Mouse (Mus musculus) midbrain, embryonic 11.5 days (tissue): ENCODE measurements around the gene Gimap4. TPM values are rescaled to one million over a fixed set of nuclear protein-coding genes. Genes with fewer than 3 reads are reported as not detected.

Experiments used
- ATAC-seq: fragments of 200-750 bp; cut with Nextera tagmentation; 2 replicates; pipeline ENCODE4 v1.8.0; 2017; ENCODE audit warnings: moderate TSS enrichment, moderate library complexity; ENCODE audit not compliant: low FRiP score
- DNase-seq: peaks from one replicate; pipeline ENCODE4 v3.0.0; 2015; ENCODE audit warnings: low spot score; ENCODE audit errors: missing footprints
- H3K27ac ChIP-seq: fragments of 300-500 bp; sonication (generic); 2 replicates; pipeline ENCODE4 v1.5.1; 2014; ENCODE audit warnings: low read depth, low read length
- H3K27me3 ChIP-seq: fragments of 300-500 bp; sonication (generic); 2 replicates; pipeline ENCODE4 v1.6.1; 2014; ENCODE audit warnings: mild to moderate bottlenecking, low read length, moderate library complexity, mixed read lengths; ENCODE audit not compliant: control insufficient read depth, insufficient read depth
- H3K36me3 ChIP-seq: fragments of 300-500 bp; sonication (generic); 2 replicates; pipeline ENCODE4 v1.6.1; 2014; ENCODE audit warnings: mild to moderate bottlenecking, low read length, moderate library complexity, mixed read lengths; ENCODE audit not compliant: control insufficient read depth, insufficient read depth
- H3K4me1 ChIP-seq: fragments of 300-500 bp; sonication (generic); 2 replicates; pipeline ENCODE4 v1.6.1; 2014; ENCODE audit warnings: low read length; ENCODE audit not compliant: control insufficient read depth, insufficient read depth
- H3K4me2 ChIP-seq: fragments of 300-500 bp; sonication (generic); 2 replicates; pipeline ENCODE4 v1.6.1; 2014; ENCODE audit warnings: mild to moderate bottlenecking, moderate library complexity
- H3K4me3 ChIP-seq: fragments of 300-500 bp; sonication (generic); 2 replicates; pipeline ENCODE4 v1.5.1; 2014; ENCODE audit warnings: low read depth, low read length
- H3K9ac ChIP-seq: fragments of 300-500 bp; sonication (generic); 2 replicates; pipeline ENCODE4 v1.6.1; 2014; ENCODE audit warnings: low read length
- H3K9me3 ChIP-seq: fragments of 300-500 bp; sonication (generic); 2 replicates; pipeline ENCODE4 v1.6.1; 2016; ENCODE audit warnings: low read length; ENCODE audit not compliant: control insufficient read depth
- WGBS: fragments of 180-500 bp; shearing (Covaris S2); extraction: QIAGEN DNeasy Blood & Tissue Kit; methylation state at CpG from one replicate; pipeline ENCODE4 v1.1.7; 2014; 5-methylcytosine and 5-hydroxymethylcytosine counted together
- polyA plus RNA-seq: library from polyadenylated mRNA; unstranded; fragments of >200 nt; fragmentation: Nextera tagmentation; extraction: Ambion mirVana; gene quantifications from 2 replicates; pipeline ENCODE4 v1.2.1, GENCODE M21; 2014

Gimap4 gene
- polyA plus RNA-seq, 1 experiment from 2014 or later = 4.8 TPM

DNA sequence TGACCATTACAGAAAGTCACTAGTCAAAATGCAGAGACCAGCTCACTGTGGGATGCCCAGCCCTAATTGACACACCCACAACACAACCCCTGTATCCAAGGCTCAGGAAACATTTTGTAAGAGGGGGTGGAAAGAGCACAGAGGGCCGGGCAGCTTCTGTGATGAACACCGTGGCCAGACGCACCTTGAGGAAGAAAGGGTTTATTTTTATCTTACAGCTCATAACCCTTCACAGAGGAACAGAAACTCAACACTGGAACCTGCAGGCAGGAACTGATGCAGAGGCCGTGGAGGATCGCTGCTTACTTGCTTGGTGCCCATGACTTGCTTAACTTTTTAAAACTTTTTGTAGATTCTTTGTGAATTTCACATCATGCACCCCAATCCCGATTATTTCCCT, 8.6 kb downstream of the Gimap4 start:
- H3K27ac ChIP-seq = no peak overlapping the region
- no peaks in the 10 kb centered on the region for H3K27me3 ChIP-seq
- no peak overlapping the region for H3K4me2 ChIP-seq
- no peak overlapping the region for H3K4me3 ChIP-seq
- no peaks in the 10 kb centered on the region for H3K4me1 ChIP-seq
- no peak for DNase-seq
- no peaks in the 10 kb centered on the region for H3K36me3 ChIP-seq
- WGBS = 90% methylated on average over 6 of the region's 6 CpGs
- H3K9ac ChIP-seq = no peak overlapping the region
- no peak for ATAC-seq
- H3K9me3 ChIP-seq = no peaks in the 10 kb centered on the region

DNA sequence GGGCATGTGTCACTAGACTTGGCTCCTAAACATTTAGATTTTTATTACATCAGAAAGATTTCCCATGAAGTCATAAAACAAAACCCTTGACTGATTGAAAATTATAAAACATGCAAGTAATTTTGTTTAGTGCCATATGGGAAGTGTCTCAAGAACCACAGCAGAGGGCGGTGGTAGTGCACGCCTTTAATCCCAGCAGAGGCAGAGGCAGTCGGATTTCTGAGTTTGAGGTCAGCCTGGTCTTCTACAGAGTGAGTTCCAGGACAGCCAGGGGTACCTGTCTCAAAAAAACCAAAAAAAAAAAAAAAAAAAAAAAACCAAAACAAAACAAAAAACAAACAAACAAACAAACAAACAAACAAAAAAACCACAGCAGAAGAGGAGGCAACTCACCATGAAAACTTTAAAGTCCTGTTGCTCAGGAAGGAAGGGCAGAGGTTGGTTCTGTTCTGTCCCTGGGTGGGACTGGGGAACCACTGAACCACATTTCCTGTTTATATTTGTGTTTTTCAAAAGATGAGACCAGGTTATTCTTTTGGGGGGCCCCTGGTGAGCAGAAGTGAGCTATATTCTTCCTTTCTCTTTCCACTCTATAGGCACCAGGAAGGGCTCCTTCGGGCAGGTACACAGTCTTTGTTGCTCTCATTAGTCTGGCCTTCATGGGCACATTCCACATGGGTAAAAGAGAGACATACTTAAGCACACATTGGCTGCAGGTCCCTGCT, 12.6 kb downstream of the Gimap4 start:
- Histone ChIP-seq H3K4me3 (no peak overlapping the region), H3K4me1 (no peaks in the 10 kb centered on the region), H3K9me3 (no peaks in the 10 kb centered on the region), H3K9ac (no peak overlapping the region), H3K36me3 (no peaks in the 10 kb centered on the region), H3K27ac (no peak overlapping the region), H3K4me2 (no peak overlapping the region), H3K27me3 (no peaks in the 10 kb centered on the region)
- DNase-seq = no peak
- no peak for ATAC-seq
- WGBS = 81% methylated on average over 4 of the region's 4 CpGs

DNA sequence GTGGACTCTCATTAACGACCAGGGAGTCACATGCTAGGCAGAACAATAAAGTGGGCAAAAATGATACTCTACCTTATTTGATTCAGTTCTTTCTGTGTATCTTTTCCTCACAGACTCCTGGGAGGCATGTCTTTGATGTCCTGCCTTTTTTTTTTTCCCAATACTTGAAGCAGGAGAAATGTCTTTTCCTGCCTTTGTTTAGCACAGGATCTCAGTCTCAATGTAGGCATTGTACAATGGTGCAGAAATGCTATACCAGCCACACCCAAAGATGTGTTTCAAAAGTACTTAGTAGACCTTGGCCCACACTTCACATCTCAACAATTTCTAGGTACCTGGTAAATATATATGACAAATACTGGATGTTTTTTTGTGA, 13.2 kb downstream of the Gimap4 start:
- Histone ChIP-seq H3K4me2 (no peak overlapping the region), H3K9ac (no peak overlapping the region), H3K27ac (no peak overlapping the region), H3K9me3 (no peaks in the 10 kb centered on the region), H3K4me3 (no peak overlapping the region), H3K36me3 (no peaks in the 10 kb centered on the region), H3K27me3 (no peaks in the 10 kb centered on the region), H3K4me1 (no peaks in the 10 kb centered on the region)
- 73% methylated on average over 1 of the region's 1 CpGs for WGBS
- DNase-seq = no peak
- no peak for ATAC-seq

DNA sequence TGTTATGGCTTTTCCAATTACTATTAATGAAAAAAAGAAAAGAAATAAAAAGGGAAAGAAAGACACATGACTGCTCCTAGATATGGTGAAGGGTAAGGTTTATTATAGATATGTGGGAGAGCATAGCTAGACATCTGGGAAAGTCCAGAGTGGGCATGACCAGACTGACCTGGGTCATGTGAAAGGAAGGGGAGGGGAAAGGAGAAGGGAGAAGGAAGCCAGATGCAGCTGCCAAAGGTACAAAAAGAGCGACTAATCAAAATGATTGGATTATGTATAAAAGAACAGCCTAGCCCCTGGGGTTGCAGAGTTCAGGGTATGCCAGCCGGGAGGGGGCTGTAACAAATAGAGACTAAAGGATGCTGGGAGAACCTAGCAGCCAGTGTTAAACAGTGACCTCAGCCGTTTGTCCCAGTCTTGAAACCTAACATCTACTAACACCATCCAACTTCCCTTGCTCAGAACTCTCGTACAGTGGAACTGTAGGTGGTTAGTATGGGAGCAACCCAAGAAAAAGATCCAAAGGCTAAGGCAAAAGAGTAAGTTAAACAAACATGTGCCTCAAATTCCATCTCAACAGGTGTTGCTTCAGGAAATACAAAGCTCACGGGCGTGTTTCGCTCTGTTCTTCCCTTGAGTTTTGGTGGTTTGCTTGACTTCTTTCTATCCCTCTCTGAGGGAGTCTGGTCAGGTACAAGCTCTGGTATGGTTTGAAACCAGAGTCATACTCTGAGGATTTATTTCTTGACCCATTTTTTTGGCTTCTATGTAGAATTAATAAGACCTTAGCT, 13.9 kb downstream of the Gimap4 start:
- Histone ChIP-seq H3K9me3 (no peaks in the 10 kb centered on the region), H3K4me2 (no peak overlapping the region)

DNA sequence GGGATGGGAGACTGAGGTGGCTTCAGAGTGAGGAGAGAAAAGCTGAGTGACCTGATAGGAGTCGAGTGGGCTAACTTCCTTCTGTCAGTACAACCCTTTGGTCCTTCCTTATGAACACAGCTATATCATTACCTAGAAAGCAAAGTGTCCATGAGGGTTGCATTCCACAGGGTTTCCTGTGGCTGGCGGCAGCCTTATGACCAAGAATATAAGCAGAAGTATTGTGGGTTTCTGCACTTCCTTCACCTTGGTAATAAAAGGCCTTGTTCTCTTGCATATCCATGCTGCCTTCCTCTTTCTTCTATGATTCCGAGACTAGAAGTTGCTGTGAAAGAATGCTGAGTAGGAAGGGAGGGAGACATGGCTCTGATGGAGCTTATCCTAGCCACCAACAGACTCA, 14.5 kb downstream of the Gimap4 start:
- Histone ChIP-seq H3K4me1 (no peaks in the 10 kb centered on the region), H3K4me2 (no peak overlapping the region), H3K27ac (no peak overlapping the region), H3K4me3 (no peak overlapping the region), H3K36me3 (no peaks in the 10 kb centered on the region), H3K9ac (no peak overlapping the region), H3K9me3 (no peaks in the 10 kb centered on the region), H3K27me3 (no peaks in the 10 kb centered on the region)
- no peak for ATAC-seq
- DNase-seq = no peak
- WGBS = 89% methylated on average over 3 of the region's 3 CpGs

More for the DNA sequence above, 13.9 kb downstream of the Gimap4 start:
- DNase-seq = no peak
- Histone ChIP-seq H3K27me3 (no peaks in the 10 kb centered on the region), H3K27ac (no peak overlapping the region), H3K4me3 (no peak overlapping the region), H3K4me1 (no peaks in the 10 kb centered on the region), H3K9ac (no peak overlapping the region), H3K36me3 (no peaks in the 10 kb centered on the region)
- ATAC-seq = no peak
- WGBS = 78% methylated on average over 7 of the region's 7 CpGs

DNA sequence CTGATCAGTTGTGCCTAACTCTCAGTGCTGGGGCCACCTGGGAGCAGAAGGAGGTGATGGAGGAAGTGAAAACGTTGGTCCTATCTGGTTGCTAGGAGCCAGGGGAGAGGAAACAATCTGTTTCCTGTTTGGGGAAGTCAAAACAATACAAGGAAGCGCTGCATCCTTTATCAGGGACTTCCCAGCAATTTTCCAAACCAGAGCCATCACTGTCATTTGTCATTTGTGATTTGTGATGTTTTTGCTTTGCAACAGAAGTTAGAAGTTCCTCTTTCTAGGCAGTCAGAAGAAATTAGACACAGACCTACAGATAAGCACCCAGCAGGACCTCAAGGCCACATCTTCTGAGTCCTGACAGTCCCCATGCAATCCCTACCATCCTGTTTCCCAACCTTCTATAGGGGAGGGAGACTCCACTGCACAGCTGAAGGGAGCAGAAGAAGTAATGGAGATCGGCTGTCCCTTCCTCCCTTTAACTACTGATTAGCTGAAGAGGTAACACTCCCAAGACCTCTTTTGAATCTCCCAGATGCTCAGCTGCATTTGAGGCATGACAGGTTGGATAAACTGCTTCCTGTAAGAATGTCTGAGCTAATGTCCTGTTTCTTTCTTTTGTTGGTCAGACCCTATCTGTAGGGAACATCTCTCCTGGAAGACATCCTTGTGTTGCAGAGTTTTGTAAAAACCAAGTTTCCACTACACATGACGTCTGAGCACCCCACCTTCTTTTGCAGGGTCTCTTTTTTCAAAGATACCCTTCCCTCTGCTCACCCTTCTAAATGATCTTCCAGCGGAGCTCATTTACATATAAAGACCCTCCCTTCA, 16.1 kb downstream of the Gimap4 start:
- H3K4me1 ChIP-seq = no peaks in the 10 kb centered on the region
- H3K4me3 ChIP-seq = no peak overlapping the region
- DNase-seq (no peak), ATAC-seq (no peak)
- no peak overlapping the region for H3K4me2 ChIP-seq
- H3K27ac ChIP-seq = no peak overlapping the region
- no peaks in the 10 kb centered on the region for H3K36me3 ChIP-seq
- H3K27me3 ChIP-seq = no peaks in the 10 kb centered on the region
- 61% methylated on average over 5 of the region's 5 CpGs for WGBS
- no peaks in the 10 kb centered on the region for H3K9me3 ChIP-seq
- H3K9ac ChIP-seq = no peak overlapping the region

DNA sequence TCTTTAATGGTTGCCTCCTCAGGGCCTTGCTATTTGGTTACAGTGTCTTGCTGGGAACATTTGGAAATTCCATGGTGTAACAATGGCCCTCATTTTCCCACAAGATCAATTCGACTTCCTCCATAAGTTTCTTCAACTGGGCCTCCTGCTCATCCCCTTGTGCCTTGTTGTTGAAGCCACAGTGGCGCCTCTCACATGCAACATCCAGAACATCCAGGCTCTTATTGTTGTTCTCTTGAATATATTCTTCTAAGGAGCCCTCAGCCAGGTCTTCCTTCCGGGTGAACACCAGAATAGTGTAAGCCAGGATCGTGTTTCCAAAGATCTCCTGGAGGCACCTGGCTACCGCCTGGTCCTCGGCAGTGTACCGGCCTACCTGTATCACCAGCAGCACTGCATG, 17.8 kb downstream of the Gimap4 start:
- H3K36me3 ChIP-seq = no peaks in the 10 kb centered on the region
- no peak for ATAC-seq
- no peaks in the 10 kb centered on the region for H3K27me3 ChIP-seq
- no peak overlapping the region for H3K9ac ChIP-seq
- DNase-seq = no peak
- no peak overlapping the region for H3K4me3 ChIP-seq
- no peak overlapping the region for H3K4me2 ChIP-seq
- no peaks in the 10 kb centered on the region for H3K9me3 ChIP-seq
- 88% methylated on average over 7 of the region's 7 CpGs for WGBS
- no peak overlapping the region for H3K27ac ChIP-seq
- no peaks in the 10 kb centered on the region for H3K4me1 ChIP-seq

DNA sequence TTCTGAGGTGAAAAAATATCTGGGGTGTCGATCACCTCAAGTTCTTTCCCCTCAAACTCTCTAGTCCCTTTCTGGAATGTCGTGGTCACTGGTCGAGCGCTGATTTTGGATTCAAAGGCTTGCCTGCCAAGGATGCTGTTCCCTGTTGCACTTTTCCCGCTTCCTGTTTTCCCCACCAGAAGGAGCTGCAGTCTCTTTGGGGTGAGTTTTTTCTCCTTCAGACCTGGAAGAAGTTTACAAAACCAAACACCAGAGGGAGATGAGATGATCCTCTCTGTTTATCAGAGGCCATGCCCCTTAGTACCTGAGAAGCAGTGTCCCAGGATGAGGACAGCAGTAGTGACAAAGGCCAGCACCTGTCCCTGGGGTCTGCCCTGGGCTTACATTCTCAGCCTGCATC, 18.3 kb downstream of the Gimap4 start:
- no peak overlapping the region for H3K27ac ChIP-seq
- no peak overlapping the region for H3K4me3 ChIP-seq
- H3K4me2 ChIP-seq = no peak overlapping the region
- no peak overlapping the region for H3K9ac ChIP-seq
- no peaks in the 10 kb centered on the region for H3K9me3 ChIP-seq
- H3K36me3 ChIP-seq = no peaks in the 10 kb centered on the region
- DNase-seq (no peak), ATAC-seq (no peak)
- H3K27me3 ChIP-seq = no peaks in the 10 kb centered on the region
- H3K4me1 ChIP-seq = no peaks in the 10 kb centered on the region
- 81% methylated on average over 5 of the region's 5 CpGs for WGBS

DNA sequence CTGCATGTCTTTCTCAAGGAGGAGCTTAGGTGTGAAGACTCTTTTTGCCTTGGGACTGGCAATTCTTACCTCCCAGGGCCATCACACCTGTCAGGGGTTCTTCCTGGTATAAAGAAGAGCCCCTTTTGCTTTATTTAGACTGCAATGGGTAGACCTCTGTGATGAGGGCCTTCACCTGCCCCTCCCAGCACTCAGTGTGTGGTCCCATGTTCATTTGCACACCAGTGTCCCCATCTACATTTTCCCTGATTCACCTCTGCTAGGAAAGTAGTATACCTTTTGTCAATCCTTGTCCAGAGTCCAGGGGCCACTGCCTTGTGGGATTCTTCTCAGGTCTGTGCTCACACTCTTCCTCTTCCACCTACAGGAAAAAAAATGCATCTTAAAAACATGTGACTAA, 19.8 kb downstream of the Gimap4 start:
- no peak overlapping the region for H3K4me2 ChIP-seq
- H3K27ac ChIP-seq = no peak overlapping the region
- no peaks in the 10 kb centered on the region for H3K4me1 ChIP-seq
- ATAC-seq (no peak), DNase-seq (no peak)
- no peaks in the 10 kb centered on the region for H3K9me3 ChIP-seq
- no peak overlapping the region for H3K9ac ChIP-seq
- no peaks in the 10 kb centered on the region for H3K27me3 ChIP-seq
- no peaks in the 10 kb centered on the region for H3K36me3 ChIP-seq
- H3K4me3 ChIP-seq = no peak overlapping the region
